In the genomic region with DNA sequence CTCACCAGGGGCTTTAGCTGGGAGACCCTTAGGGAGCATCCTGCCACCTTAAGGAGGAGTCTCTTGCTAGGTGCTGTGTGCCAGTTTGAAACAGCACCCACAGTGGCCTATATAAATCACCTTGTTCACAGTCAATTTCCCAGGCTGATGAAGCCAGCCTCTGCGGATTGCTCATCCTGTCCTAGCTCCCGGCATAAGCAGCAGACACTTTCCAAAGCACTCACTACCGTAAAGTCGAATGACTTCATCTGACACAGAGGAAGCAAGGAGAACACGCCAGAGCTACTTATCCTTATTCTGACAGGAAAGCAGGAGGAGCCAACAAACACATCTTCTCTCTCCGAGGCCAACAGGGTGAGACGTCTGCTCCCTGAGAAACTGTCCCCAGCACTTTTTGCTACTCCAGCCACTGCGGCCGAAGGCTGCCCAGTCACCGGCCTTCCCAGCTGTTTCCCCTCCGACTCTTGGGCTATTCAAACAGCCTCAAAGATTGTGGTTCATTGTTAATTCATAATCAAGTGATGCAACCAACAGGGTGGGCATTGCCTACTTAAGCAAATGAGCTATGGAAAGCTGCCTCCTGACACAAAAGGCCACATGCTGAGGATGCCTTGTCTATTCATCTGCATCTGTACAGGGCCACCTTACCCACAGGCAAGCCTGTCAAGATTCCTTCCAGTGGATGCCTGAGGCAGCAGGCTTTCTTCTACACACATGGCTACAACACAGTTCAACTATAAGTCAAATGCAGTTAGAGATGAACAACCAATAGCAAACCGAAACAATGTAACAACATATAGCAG, we compare ENCODE assay signal across 12 mouse cellular contexts.
A peak's percentile ranks its signal among the peaks of the same experiment; 100 is the strongest.
DNase-seq lines count a peak whose midpoint lies in the region; ATAC-seq and TF ChIP-seq lines count a peak whose summit lies in the region.
"Had no signal": no experiment of that assay in that cellular context is flagged by ENCODE, and none has a peak within 500 bp of the region (broad histone marks: within the 10 kb centered on the region; RNA-seq: fewer than 3 reads in every experiment).

No protein-coding gene starts in this region.

- no peak overlapping the region for H3K27ac ChIP-seq in lung, postnatal 0 days (ENCODE audit: low read length)
- H3K27ac ChIP-seq in hindbrain, embryonic 15.5 days (replicated peaks): 0 out of 2 replicates have a peak overlapping the region, but pooled peaks have one; percentile 11
- peak overlapping the region; percentile 48; the same call in 1 of the 2 replicates for H3K27ac ChIP-seq in neural tube, embryonic 14.5 days (ENCODE audit: low read depth, low read length)
- H3K27ac ChIP-seq: liver, embryonic 13.5 days; stomach, postnatal 0 days had no signal

- no peaks in the 10 kb centered on the region for H3K9me3 ChIP-seq in lung, postnatal 0 days (ENCODE audit: low read length)
- H3K9me3 ChIP-seq in hindbrain, embryonic 15.5 days: no peaks in the 10 kb centered on the region
- no peaks in the 10 kb centered on the region for H3K9me3 ChIP-seq in neural tube, embryonic 14.5 days (ENCODE audit: control insufficient read depth, low read length)
- H3K9me3 ChIP-seq: liver, embryonic 13.5 days had no signal

- ATAC-seq in lung, postnatal 0 days: peak; percentile 38; the same call in 1 of the 2 replicates
- peak; percentile 28; the same call in 1 of the 2 replicates for ATAC-seq in hindbrain, embryonic 15.5 days (ENCODE audit: low FRiP score, low read depth)
- ATAC-seq in neural tube, embryonic 14.5 days (ENCODE audit: low read depth): no peak

- TF ChIP-seq CTCF in lung, postnatal 0 days (IDR thresholded peaks at IDR 0.05): no peak

- no peaks in the 10 kb centered on the region for H3K36me3 ChIP-seq in lung, postnatal 0 days (ENCODE audit: insufficient read depth, low read length)
- no peaks in the 10 kb centered on the region for H3K36me3 ChIP-seq in hindbrain, embryonic 15.5 days
- H3K36me3 ChIP-seq in neural tube, embryonic 14.5 days (ENCODE audit: control insufficient read depth, insufficient read depth, low read length): no peaks in the 10 kb centered on the region
- H3K36me3 ChIP-seq: liver, embryonic 13.5 days had no signal

- H3K9ac ChIP-seq in lung, postnatal 0 days (replicated peaks; ENCODE audit: low read depth): no peak overlapping the region
- H3K9ac ChIP-seq in hindbrain, embryonic 15.5 days: no peak overlapping the region
- no peak overlapping the region for H3K9ac ChIP-seq in neural tube, embryonic 14.5 days (replicated peaks; ENCODE audit: low read depth, low read length)
- H3K9ac ChIP-seq: liver, embryonic 13.5 days had no signal

- no peaks in the 10 kb centered on the region for H3K27me3 ChIP-seq in lung, postnatal 0 days (replicated peaks; ENCODE audit: insufficient read depth, low read length)
- H3K27me3 ChIP-seq in hindbrain, embryonic 15.5 days: no peaks in the 10 kb centered on the region
- H3K27me3 ChIP-seq in neural tube, embryonic 14.5 days (ENCODE audit: control insufficient read depth, insufficient read depth, low read length): no peaks in the 10 kb centered on the region
- H3K27me3 ChIP-seq: liver, embryonic 13.5 days had no signal

- no peak overlapping the region for H3K4me2 ChIP-seq in lung, postnatal 0 days (replicated peaks; ENCODE audit: low read depth, low read length)
- no peak overlapping the region for H3K4me2 ChIP-seq in hindbrain, embryonic 15.5 days
- H3K4me2 ChIP-seq in neural tube, embryonic 14.5 days (ENCODE audit: low read depth, low read length): no peak overlapping the region
- H3K4me2 ChIP-seq: liver, embryonic 13.5 days had no signal

- peak; percentile 34 for DNase-seq in lung, postnatal 0 days (ENCODE audit: low spot score)
- no peak for DNase-seq in lung, adult 18-20 months
- peak; percentile 73 for DNase-seq in brain, adult 2 months (ENCODE audit: low read depth, low spot score)
- no peak for DNase-seq in adipocyte (ENCODE audit: low spot score)
- DNase-seq in layer of hippocampus, postnatal 14 days (ENCODE audit: low spot score in 2 of 2): no peak
- DNase-seq: cerebellum, adult 2 months; heart, adult 11 months; left cerebral cortex, postnatal 4 days; liver, embryonic 13.5 days had no signal

- WGBS in lung, postnatal 0 days: 43% methylated on average over 12 of the region's 12 CpGs
- WGBS in hindbrain, embryonic 15.5 days: 31% methylated on average over 12 of the region's 12 CpGs
- WGBS in neural tube, embryonic 14.5 days: 30% methylated on average over 12 of the region's 12 CpGs

- no peak overlapping the region for H3K4me3 ChIP-seq in lung, postnatal 0 days (ENCODE audit: low read depth, low read length)
- no peak overlapping the region for H3K4me3 ChIP-seq in hindbrain, embryonic 15.5 days
- H3K4me3 ChIP-seq in neural tube, embryonic 14.5 days (ENCODE audit: low read depth, low read length): no peak overlapping the region
- H3K4me3 ChIP-seq: liver, embryonic 13.5 days had no signal

- no peak for TF ChIP-seq EP300 in lung, postnatal 0 days (IDR thresholded peaks at IDR 0.05)

- H3K4me1 ChIP-seq in lung, postnatal 0 days (ENCODE audit: insufficient read depth, low read depth, low read length): no peaks in the 10 kb centered on the region; the same call in 1 of the 2 replicates
- H3K4me1 ChIP-seq in hindbrain, embryonic 15.5 days (replicated peaks): peaks cover 25% of the 10 kb centered on the region
- H3K4me1 ChIP-seq in neural tube, embryonic 14.5 days (ENCODE audit: control insufficient read depth, insufficient read depth, low read length): peaks cover 16% of the 10 kb centered on the region; the same call in 1 of the 2 replicates
- H3K4me1 ChIP-seq: liver, embryonic 13.5 days had no signal

Comparison
In these comparisons a context has a peak if more than half of its experiments do, and no peak if none do; other contexts are left out.
1. DNase-seq: peak in lung, postnatal 0 days (single experiment) and brain, adult 2 months (single experiment); none in lung, adult 18-20 months (0 of 2), adipocyte (single experiment) and layer of hippocampus, postnatal 14 days (0 of 2).